In the genomic region with DNA sequence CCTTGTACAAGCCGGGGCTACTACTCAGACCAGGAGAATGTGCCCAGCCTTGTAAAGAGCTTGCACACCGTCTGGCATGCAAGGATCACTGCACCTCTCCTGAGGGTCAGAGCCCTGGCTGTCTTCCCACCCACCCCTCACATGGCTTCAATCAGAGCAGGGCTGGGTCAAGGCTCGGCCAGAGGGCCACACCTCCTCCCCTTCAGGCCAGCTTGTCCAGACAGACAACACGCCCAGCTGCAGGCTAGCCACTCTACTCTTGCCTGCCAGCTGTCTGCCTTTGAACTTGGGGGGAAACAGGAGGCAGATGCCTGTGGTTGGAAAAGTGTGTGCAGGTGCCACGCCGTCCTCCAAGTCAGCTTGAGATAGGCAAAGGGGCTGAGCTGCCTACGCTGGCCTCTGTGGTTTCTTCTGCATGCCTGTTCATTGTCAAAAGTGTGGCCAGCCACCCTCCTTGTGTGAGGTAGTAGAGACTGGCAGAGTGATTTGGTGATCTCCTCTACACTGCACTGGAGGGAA, we compare ENCODE assay signal across 9 mouse cellular contexts. TPM values are rescaled to one million over a fixed set of nuclear protein-coding genes. Genes with fewer than 3 reads are reported as not detected.
A peak's percentile ranks its signal among the peaks of the same experiment; 100 is the strongest.
DNase-seq lines count a peak whose midpoint lies in the region; ATAC-seq lines count a peak whose summit lies in the region.
"Had no signal": no experiment of that assay in that cellular context is flagged by ENCODE, and none has a peak within 500 bp of the region (broad histone marks: within the 10 kb centered on the region; RNA-seq: fewer than 3 reads in every experiment).

No protein-coding gene starts in this region.

- H3K9me3 ChIP-seq in embryonic facial prominence, embryonic 15.5 days (replicated peaks), result no peaks in the 10 kb centered on the region
- H3K9me3 ChIP-seq in kidney, embryonic 15.5 days (replicated peaks), result no peaks in the 10 kb centered on the region
- no peaks in the 10 kb centered on the region for H3K9me3 ChIP-seq in midbrain, embryonic 16.5 days (replicated peaks; ENCODE audit: control insufficient read depth, low read length, poor library complexity, severe bottlenecking)

- H3K4me2 ChIP-seq in embryonic facial prominence, embryonic 15.5 days (replicated peaks), result no peak overlapping the region
- no peak overlapping the region for H3K4me2 ChIP-seq in kidney, embryonic 15.5 days
- no peak overlapping the region for H3K4me2 ChIP-seq in midbrain, embryonic 16.5 days (ENCODE audit: low read length)

- H3K27ac ChIP-seq in embryonic facial prominence, embryonic 15.5 days (replicated peaks), result 0 out of 2 replicates have a peak overlapping the region, but pooled peaks have one; percentile 39
- peak overlapping the region; percentile 51 for H3K27ac ChIP-seq in kidney, embryonic 15.5 days
- no peak overlapping the region for H3K27ac ChIP-seq in midbrain, embryonic 16.5 days (ENCODE audit: low read length)

- H3K4me3 ChIP-seq in embryonic facial prominence, embryonic 15.5 days (replicated peaks), result no peak overlapping the region
- no peak overlapping the region for H3K4me3 ChIP-seq in kidney, embryonic 15.5 days (replicated peaks)
- no peak overlapping the region for H3K4me3 ChIP-seq in midbrain, embryonic 16.5 days (ENCODE audit: low read depth, low read length)

- H3K36me3 ChIP-seq in embryonic facial prominence, embryonic 15.5 days, result no peaks in the 10 kb centered on the region
- no peaks in the 10 kb centered on the region for H3K36me3 ChIP-seq in kidney, embryonic 15.5 days
- H3K36me3 ChIP-seq in midbrain, embryonic 16.5 days (ENCODE audit: control insufficient read depth, insufficient read depth, low read length), result no peaks in the 10 kb centered on the region

- peak; percentile 49 for ATAC-seq in embryonic facial prominence, embryonic 15.5 days (ENCODE audit: insufficient number of reproducible peaks, low FRiP score, low TSS enrichment, low read depth)
- peak; percentile 72 for ATAC-seq in kidney, embryonic 15.5 days (replicated peaks; ENCODE audit: low FRiP score)
- no peak for ATAC-seq in midbrain, embryonic 16.5 days

- peak; percentile 16 to 29 for DNase-seq in lung, adult 18-20 months
- no peak for DNase-seq in lung, postnatal 14 days
- peak; percentile 30 for DNase-seq in retina, postnatal 1 day
- DNase-seq in cerebellum, adult 8-10 months, result no peak
- no peak for DNase-seq in left cerebral cortex, postnatal 14 days (ENCODE audit: low spot score in 2 of 2)

- H3K4me1 ChIP-seq in embryonic facial prominence, embryonic 15.5 days, result peaks cover 21% of the 10 kb centered on the region
- peaks cover 32% of the 10 kb centered on the region for H3K4me1 ChIP-seq in kidney, embryonic 15.5 days
- no peaks in the 10 kb centered on the region for H3K4me1 ChIP-seq in midbrain, embryonic 16.5 days (ENCODE audit: control insufficient read depth, insufficient read depth, low read length)

- intact Hi-C loops in left cerebral cortex, postnatal 14 days (cut with DNase I), result no loop called here

- no peak overlapping the region for H3K9ac ChIP-seq in embryonic facial prominence, embryonic 15.5 days
- no peak overlapping the region for H3K9ac ChIP-seq in kidney, embryonic 15.5 days
- H3K9ac ChIP-seq in midbrain, embryonic 16.5 days (ENCODE audit: low read depth, low read length), result no peak overlapping the region

- H3K27me3 ChIP-seq in embryonic facial prominence, embryonic 15.5 days, result no peaks in the 10 kb centered on the region
- H3K27me3 ChIP-seq in kidney, embryonic 15.5 days, result no peaks in the 10 kb centered on the region
- no peaks in the 10 kb centered on the region for H3K27me3 ChIP-seq in midbrain, embryonic 16.5 days (ENCODE audit: control insufficient read depth, insufficient read depth, low read depth, low read length)

- 20% methylated on average over 7 of the region's 7 CpGs for WGBS in embryonic facial prominence, embryonic 15.5 days
- WGBS in kidney, embryonic 15.5 days, result 32% methylated on average over 7 of the region's 7 CpGs
- 61% methylated on average over 7 of the region's 7 CpGs for WGBS in midbrain, embryonic 16.5 days

RNA-seq across cellular contexts. Expression of gene Prss38, which starts 9.0 kb away (rescaled TPM):
- not detected in 2 replicates for polyA plus RNA-seq in embryonic facial prominence, embryonic 15.5 days (2015; fragmentation: Nextera tagmentation; extraction: Ambion mirVana)
- polyA plus RNA-seq in kidney, embryonic 15.5 days (2015; fragmentation: Nextera tagmentation; extraction: Ambion mirVana), result not detected in 2 replicates
- not detected in 2 replicates for polyA plus RNA-seq in midbrain, embryonic 16.5 days (2015; fragmentation: Nextera tagmentation; extraction: Ambion mirVana)
- not detected for total RNA-seq in left cerebral cortex, postnatal 14 days (2021)
- polyA plus RNA-seq: small intestine, adult 2 months had no signal

Comparison
In these comparisons a context has a peak if more than half of its experiments do, and no peak if none do; other contexts are left out.
1. DNase-seq: peak in lung, adult 18-20 months (2 of 2) and retina, postnatal 1 day (single experiment); none in lung, postnatal 14 days (single experiment), cerebellum, adult 8-10 months (single experiment) and left cerebral cortex, postnatal 14 days (0 of 2).